Mouse (Mus musculus) G1E (cell line): Measurements from ENCODE around the gene Srp14.

Source experiments
- CTCF ChIP-seq: IDR thresholded peaks from 2 replicates; pipeline ENCODE4 v1.5.1; 2012; ENCODE audit warnings: low read depth, low read length, inconsistent platforms, mixed read lengths
- GATA1 ChIP-seq: IDR thresholded peaks from 2 replicates; pipeline ENCODE4 v1.6.1; 2012; ENCODE audit warnings: borderline replicate concordance, low read length, inconsistent platforms, mixed read lengths

GRCm38 (mm10) chr2:118445696-118446674 lies 33.5 kb downstream of the Srp14 start:
- no peak for TF ChIP-seq CTCF
- no peak for TF ChIP-seq GATA1
